Mouse (Mus musculus): ENCODE measurements around the gene Mbtps2.

Gene Mbtps2

DNA sequence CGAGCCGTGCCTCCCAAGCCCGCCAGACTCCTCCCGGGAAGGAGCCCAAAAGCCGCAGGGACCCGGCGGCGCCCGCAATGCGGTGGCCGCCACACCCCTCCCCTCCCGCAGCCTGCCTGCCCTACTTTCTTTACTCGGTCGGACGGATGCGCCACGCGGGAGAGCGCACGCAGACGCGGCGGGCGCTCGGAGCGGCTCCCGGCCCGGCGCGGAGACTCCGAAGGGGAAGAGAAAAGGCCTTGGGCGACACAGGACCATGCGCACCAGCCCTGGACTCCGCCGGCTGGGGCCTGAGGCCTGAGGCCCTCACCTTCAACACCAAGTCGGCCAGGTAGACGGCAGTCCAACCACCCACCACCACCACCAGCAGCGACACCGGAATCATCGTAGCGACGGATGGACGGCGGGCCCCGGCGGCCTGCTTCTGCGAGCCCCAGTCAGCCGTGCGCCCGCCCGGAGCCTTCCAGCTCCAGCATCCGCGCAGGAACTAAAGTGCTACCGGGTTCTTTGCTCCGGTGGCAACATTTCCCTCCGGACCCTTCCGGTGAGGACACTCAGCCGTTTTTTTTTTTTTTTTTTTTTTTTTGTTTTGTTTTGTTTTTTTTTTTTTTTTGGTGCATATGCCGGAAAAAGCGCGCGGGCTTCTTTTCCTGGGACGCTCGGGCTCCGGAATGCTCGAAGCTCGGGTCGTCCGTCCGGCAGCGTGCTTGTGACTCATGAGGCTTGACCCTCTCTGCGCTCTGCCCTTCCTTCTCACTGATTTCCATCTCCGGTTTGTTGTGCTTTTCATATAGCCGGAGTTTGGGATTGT, at the start of gene Mbtps2:
TSS of gene Mbtps2 (minus strand) at position 530 of the 811 bp plus-strand sequence.
- peak; percentile 74 for DNase-seq (ENCODE audit: low spot score)

DNA sequence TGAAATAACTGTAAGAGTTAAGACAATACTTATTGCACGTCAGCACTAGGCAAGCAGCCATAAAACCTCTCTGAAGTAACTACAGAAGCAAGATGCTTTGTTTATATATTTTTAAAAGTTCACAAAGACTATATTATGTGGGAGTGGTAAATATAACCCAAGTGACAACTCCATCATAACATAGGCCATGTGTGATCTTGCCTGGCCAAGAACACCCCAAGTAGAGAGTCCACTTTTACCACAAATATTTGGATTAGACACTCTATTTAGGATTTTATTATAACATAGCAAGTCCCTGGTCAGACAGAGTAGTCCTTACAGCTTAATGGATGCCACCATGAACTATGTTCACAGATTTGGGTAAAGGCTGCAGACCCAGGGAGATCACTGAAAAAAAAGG, 47.9 kb upstream of the Mbtps2 start:
- DNase-seq (ENCODE audit: low spot score): no peak

DNA sequence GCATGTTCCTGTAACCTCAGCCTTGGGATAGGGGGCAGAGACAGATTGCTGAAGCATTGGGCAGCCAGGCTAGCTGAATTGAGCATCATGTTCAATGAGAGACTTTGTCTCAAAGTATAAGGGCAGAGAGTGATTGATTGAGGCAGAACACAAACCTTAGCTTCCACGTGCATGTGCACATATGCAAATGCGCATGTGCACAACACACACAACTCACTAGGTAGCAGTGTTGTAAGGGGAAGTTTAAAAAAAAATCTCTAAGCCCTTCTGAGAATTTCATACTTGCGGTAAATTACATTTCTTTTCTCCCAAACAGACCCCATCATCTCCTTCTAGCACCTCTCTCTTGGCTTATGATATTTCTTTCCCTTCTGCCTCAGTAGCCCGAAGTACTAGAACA, 46.2 kb upstream of the Mbtps2 start:
- DNase-seq (ENCODE audit: low spot score): no peak

DNA sequence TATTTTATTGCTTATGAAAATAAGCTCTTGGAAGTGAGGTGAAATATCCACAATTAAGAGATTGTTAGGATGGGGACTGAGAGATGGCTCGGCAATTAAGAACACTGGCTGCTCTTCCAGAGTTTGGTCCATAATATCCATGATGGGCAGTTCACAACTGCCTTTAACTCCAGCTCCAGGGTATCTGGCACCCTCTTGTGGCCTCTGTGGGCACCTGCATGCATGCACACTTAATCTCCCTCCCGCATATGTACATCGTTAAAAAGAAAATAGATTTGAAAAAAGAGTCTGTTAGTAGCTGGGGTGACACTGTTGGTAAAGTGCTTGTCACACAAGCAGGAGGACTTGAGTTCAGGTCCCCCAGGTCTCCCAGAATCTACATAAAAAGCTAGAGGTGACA, 45.8 kb upstream of the Mbtps2 start:
- peak; percentile 71 for DNase-seq (ENCODE audit: low spot score)

DNA sequence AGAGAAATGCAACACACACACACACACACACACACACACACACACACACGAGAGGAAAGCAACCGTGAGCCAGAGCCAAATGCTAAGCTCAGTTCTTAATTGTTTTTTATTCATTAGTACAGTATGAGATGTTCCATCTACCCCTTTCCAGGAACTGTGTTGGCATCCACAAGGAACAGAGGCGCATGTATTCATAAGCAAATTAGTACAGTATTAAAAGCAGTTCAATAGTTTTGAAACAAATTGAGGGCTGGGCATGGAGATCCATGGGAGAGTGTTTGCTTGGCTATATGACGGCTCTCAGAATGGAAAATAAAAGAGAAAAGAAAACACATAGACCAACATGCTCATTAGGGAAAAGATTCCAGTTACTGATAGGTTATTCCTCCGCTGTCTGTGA, 44.3 kb upstream of the Mbtps2 start:
- no peak for DNase-seq (ENCODE audit: low spot score)

DNA sequence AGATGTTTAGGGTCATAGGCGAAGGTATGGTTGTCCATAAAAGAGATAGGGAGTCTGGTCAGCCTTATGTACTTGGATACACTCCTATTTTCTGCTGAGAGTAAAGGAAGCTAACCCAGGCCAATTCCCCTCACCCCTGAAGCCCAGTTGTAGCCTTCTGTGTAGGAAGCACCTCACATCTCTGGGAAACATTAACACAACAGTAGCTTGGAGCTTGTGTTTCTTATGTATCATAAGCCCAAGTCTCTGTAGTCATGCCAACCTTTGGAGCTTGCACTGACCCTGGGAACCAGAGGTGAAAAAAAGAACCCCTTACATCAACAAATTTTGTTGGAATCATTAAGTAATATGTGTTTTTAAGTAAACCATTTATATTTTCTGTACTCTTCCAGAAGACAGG, 38.7 kb upstream of the Mbtps2 start:
- DNase-seq (ENCODE audit: low spot score): no peak

DNA sequence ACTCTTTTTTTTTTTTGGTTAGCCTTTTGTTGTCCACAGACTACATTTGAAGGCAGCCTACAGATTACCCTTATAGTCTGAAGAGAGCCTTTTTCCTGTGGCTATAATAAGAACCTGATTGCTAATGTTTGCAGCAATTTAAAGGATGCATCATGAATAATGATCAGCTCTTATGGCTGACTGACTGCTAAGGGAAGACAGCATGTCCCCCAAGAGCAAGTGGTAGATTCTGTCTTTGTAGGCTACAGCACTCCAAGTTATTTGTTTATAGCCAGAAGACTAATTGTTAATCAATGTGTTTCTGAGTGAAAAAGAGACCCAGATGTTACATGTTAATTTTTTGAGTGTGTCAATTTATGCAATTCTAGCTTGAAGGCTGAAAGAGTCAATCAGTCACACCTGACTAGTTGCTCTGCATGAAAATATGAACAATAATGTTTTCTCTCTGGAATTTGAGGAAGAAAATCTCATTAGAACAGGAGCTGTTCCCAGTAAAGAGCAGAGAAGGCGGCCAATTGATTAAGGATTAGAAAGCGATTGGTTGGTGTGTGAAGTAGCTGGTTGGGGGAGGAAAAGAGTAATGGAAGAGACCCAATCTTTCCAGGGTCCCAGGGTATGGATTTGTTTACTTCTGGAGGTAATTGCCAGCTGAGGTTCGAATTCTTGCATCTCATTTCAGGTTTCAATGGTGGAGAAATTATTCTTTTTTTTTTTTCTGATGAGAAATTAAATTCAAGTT, 35.3 kb upstream of the Mbtps2 start:
- no peak for DNase-seq (ENCODE audit: low spot score)

DNA sequence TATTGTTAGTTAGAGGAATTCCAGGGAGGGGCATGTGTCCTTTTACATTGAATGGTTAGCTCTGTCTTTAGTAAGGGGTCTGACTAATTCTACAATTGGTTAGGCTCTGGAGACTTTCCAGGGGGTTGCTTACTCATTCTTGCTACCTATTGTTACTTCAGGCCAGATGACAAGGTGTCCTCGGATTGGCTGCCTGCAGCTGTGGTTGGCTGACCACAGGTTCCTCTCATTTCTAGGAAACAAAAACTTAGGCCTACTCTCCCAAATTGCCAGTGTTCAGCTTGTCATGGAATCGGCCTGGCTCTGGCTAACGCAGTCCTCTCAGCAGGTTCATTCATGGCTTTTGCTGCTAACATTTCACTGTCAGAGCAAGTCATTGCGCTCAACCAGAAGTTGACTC, 31.8 kb upstream of the Mbtps2 start:
- DNase-seq (ENCODE audit: low spot score): no peak

- no peak for DNase-seq (ENCODE audit: low spot score)
These were observed 14.4 kb upstream of the Mbtps2 start for GRCm38 (mm10) chrX:157612894-157613293.

DNA sequence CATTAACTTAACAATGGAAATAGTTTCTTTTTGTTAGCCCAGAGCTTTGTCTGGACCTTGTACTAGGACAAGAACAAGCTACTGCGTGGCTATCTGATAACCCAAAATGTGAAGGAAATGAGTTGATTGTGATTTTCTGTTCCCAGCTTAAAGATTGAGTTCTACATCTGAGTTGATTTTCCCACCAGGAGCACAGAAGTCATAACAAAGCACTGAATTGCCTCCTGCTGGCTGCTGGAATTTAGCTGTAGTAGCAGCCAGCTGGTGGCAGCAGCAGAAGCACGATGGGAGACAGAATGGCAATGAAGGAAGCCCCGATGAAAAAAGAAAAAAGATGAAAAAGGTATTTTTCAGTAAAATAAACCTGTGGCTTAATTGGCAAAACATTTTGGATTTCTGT, 2.9 kb upstream of the Mbtps2 start:
- DNase-seq (ENCODE audit: low spot score): peak; percentile 65

GRCm38 (mm10) chrX:157597585-157598185, 830 bp downstream of the Mbtps2 start:
- DNase-seq (ENCODE audit: low spot score): peak; percentile 25

DNA sequence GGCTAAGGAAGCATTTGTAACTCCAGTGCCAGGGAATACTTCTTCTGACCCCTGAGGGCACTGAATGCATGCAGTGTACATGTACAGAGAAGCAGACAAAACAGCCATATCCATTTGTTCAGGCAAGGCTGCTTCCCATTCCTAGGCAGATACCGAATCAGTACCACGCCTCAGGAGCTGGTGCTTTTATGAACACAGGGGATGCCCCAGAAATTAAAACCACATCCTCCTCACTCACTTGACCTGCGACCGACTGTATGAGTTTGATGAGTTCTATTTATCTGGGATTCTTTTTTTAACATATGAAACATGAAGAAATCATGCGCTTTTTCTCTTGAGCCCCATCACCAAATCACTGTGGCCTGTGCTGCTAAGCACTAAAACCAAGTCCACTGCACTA, 1.7 kb downstream of the Mbtps2 start:
- no peak for DNase-seq (ENCODE audit: low spot score)

DNA sequence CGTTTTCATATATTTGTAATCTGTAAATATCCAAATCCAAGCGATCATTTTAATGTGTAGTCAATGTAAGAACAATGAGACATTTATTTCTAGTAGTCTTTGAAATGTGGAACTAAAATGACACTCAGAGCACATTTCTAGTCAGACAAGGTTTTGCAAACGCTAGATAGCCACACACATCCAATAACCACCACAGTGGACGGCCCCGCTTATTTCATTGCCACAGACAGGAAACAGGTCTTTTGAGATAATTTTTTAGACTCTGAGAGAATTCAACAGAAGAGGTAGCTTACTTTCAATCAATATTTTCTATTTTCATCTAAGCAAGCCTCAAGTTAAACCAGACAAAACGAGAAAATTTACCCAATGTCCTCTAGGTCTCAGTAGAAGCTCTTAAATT, 2.6 kb downstream of the Mbtps2 start:
- DNase-seq (ENCODE audit: low spot score): no peak

GRCm38 (mm10) chrX:157594606-157595005, 3.9 kb downstream of the Mbtps2 start:
- DNase-seq (ENCODE audit: low spot score): no peak

GRCm38 (mm10) chrX:157587001-157587400, 11.5 kb downstream of the Mbtps2 start:
- DNase-seq (ENCODE audit: low spot score): no peak

- no peak for DNase-seq (ENCODE audit: low spot score)
These were observed 12.1 kb downstream of the Mbtps2 start for GRCm38 (mm10) chrX:157586397-157586796.

DNA sequence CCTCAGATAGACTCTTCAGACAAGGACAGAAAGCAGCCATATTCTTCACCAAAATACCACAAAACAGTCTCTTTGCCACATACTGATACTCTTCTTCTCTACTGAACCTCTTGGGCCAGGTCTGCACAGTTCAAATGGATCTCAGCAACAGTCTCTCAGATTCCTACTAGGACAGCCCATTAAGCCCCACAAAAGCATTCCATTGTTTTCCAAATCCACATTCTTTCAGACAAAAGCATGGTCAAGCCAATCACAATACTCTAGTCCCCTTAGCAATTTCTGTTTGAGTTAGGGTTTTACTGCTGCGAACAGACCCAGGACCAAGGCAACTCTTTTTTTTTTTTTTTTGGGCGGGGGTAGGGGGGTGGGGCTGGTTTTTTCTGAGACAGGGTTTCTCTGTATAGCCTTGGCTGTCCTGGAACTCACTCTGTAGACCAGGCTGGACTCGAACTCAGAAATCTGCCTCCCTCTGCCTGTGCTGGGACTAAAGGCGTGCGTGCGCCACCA, 19.4 kb downstream of the Mbtps2 start:
- no peak for DNase-seq (ENCODE audit: low spot score)

- DNase-seq (ENCODE audit: low spot score): no peak
These were observed 23.8 kb downstream of the Mbtps2 start for GRCm38 (mm10) chrX:157574683-157575082.

- no peak for DNase-seq (ENCODE audit: low spot score)
These were observed 29.7 kb downstream of the Mbtps2 start, which contains the start of gene Yy2 for GRCm38 (mm10) chrX:157568840-157569239. TSS of gene Yy2 (minus strand) at chrX:157568985.

- DNase-seq (ENCODE audit: low spot score): no peak
These were observed 34.7 kb downstream of the Mbtps2 start for GRCm38 (mm10) chrX:157563794-157564193.

DNA sequence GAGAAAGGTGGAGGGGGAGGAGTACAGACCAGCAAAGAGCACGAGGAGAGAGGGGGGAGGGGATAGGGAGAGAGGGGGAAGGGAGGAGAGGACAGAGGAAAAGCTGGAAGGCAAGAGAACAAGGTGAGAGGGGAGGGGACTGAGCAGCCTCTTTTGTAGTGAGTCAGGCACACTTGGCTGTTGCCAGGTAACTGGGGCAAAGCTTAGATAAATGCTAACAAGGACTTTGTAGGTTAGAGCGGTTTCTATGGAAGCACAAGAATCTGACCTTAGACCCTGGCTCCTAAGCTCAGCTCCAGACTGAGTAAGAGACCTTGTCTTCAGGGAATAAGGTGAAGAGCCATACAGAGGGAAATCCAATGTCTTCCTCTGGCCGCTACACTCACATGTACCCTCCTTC, 51.4 kb downstream of the Mbtps2 start:
- DNase-seq (ENCODE audit: low spot score): peak; percentile 27

DNA sequence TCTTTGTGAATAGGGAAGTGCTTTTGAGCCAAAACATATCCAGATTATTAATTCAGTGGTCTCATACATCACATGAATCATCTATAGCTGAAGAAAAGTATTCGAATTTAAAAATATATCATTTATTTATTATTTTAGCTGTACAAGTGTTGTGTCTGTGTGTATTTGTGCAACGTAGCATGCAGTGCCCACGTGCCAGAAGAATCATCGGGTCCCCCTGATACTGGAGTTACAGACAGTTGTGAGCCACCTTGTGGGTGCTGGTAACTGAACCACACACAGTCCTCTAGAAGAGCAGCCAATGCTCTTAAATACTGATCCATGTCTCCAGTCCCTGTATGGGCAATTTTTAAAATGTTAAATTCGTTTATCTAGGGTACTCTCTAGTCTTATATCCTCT, 92.1 kb downstream of the Mbtps2 start:
- DNase-seq (ENCODE audit: low spot score): no peak

DNA sequence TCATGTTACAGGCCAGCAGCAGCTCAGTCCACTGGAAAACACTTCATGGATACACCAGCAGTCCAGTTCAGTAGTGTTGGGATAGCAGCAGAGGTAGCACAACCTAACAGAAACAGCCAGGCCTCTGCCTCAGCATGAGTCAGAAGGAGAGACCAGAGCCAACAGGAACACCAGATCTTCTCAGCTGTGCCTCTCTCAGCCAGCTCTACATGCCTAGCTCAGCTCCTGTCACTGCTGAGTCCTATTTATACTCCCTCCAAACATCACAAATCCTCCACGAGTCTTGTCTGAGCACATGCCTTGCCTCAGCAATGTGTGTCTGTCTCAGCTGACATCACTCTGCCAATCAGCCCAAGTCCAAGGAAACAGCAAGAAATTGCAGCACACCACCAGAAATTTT, 94.0 kb downstream of the Mbtps2 start:
- DNase-seq (ENCODE audit: low spot score): no peak

Data from retina, embryonic 14.5 days (tissue).